Mouse (Mus musculus) heart, adult 11 months (tissue): ENCODE results near the gene Oas1f.

Experiments
- DNase-seq: peaks from one replicate; pipeline ENCODE4 v3.0.0; 2022

The Oas1f gene

DNA sequence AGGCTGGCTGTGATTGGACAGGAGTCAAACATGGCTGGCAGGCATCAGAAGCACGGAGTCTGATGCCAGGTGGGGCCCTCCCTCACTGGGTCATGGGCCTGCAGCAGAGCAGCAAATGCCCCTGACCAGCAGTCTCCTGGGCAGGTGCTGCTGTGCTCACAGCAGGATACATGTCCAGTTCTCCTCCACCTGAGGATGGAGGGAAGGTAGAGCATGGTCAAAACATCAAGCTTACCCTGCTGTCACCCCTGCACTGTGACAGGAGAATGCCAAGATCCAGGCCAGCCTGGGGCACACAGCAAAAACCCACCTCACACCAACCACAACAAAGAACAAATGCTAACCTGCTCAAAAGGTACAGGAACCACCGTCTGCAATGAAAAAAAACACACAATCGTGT, 29.7 kb downstream of the Oas1f start:
- peak; percentile 68 for DNase-seq

DNA sequence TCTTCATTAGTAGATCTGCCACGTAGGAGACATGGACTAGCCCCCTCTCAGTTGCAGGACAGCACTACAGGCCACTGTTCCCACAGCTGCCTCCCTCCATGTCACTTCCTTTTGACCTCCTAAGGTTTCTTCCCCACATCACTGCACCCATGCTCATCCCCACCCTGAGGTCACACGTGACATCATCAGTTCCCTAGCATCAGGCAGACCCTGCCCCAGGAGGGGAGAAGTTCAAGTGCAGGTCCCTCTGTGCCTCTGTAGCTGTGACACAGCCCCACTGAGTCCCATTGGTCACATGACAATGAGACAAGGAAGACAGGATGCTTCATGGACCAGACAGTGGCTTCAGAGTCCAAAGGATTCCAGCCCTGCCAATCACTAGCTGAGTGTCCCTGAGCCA, 30.2 kb downstream of the Oas1f start:
- peak; percentile 84 for DNase-seq

DNA sequence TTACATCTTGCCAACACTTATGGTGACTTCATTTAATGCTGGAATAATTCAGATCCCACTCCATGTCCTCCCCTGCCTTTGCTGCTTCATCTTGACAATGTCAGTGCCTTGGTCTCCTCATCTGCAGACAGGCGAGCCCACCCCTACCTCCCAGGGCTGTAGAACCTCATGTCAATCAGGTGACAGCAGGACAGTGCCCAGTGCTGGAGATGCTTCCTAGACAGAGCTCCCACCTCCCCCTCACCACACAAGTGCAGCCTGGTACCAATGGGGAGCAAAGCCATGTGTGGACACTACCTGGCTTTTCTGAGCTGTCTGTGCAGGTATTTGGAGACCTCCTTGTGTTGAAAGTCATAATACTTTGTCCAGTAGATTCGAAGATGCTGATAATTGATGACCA, 31.6 kb downstream of the Oas1f start:
- DNase-seq, result peak; percentile 83

DNA sequence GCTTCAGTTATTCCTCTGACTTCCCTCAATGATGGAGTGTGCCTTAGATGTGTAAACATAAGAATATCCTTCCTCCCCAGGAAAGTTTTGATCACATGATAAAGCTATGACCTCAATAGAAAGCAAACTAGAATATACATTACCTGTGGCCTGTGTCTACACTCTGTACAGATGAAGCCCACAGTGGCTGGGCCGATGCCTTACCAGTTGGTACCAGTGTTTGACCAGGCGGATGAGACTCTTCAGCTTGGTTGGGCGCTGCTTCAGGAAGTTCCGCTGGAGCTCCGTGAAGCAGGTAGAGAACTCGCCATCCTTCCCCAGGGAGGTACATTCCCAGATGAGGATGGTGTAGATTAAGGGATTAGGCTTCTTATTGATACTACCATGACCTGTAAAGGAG, 34.5 kb downstream of the Oas1f start:
- peak; percentile 75 for DNase-seq

DNA sequence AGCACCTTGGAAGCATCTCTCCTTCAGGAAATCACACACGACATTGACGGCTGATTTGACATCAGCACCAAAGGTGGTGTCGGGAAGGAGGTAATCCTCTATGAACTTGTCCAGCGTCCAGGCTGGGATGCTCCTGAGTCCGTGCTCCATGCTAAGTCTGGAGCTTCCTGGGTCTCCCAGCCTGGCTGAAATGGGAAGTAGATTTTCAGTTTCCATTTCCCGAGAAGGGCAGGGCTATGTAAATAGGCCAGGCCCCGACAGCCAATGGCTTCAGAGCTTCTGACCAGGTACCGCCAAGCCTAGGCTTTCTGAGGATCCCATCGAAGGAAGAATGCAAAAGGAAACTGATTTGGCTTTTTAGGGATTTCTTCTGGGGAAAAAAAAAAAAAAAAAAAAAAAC, 40.2 kb downstream of the Oas1f start, which contains the start of gene Oas1g:
TSS of gene Oas1g (minus strand) at position 201 of the 400 bp plus-strand sequence.
- DNase-seq, result peak; percentile 84

DNA sequence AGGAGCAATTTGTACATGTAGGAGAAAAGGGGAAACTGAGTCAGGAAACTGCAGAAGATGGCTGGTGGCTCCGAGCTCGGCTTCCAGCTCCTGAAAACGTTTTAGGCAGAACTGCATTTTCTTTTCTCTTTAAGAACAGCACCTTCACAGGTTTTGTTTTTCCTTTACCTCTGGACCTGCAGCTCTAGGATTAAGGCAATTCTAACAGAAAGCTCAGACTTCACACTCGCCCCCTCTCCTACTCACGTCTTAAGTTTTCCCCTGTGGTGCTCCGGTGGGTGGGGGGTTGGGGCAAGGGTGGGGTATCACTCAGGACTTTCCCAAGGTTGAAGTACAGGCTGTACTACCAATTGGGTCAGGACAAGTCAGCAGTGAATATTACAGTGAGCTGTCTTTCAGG, 40.7 kb downstream of the Oas1f start:
- DNase-seq, result peak; percentile 73

DNA sequence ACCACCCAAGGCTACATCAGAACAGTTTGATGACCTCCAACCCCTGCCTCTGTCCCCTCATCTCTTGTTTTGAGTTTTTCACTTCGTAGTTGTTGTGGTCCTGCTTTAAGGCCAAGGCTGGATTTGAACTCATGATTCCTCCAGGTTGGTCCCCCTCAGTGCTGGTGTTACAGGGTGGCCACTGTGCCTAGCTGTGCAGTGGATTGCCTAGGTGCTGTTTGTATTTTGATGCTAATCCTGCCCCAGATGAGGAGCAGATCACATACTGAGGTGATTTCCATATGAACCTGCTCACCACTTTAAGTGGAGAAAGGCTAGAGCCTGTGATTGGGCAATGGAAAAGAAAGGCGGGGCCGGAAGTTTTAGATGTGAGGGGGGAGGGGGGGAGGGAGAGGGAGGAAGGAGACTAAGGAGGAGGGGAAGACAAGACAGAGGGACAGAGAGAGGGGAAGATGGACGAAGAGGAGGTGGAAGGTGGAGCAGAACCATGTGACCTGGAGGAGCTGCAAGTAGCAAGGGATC, 41.2 kb downstream of the Oas1f start:
- peak; percentile 87 for DNase-seq

DNA sequence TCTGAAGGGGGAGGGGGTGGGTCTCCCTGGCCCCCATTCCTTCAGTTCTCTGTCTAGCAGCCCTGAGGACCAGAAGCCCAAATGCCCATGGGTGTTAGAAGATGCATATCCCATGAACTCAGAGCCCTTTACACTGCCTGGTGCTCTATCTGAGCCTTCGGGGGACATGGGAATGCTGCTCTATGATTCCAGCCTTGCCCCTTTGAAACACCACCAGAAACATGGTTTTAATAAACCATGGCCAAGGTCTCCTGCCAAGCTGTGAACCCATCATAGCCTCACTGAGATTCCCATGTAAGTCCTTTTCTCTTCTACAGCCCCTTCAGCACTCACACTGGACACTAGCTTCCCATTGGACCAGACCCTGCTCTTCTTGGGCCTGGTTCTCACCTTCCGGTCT, 42.9 kb downstream of the Oas1f start:
- DNase-seq, result peak; percentile 83

DNA sequence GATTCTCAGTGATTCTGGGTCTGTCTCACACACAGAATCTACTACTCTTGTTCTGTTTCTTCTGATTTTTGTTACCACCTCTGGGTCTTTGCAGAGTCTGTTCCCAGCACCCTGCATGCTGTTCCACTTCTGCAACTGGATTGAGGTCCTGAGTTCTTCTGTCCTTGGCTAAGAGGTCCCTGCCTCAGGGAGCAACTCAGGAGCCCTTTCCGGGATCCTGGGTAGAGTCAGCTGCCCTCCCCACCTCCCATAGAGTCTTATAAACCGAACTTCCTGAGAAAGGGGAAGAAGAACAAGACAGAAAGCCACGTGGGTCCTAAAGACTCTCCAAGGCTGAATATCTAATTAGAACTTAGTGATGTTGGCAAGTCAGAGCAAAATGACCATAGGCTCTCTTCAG, 43.8 kb downstream of the Oas1f start:
- DNase-seq, result peak; percentile 89

DNA sequence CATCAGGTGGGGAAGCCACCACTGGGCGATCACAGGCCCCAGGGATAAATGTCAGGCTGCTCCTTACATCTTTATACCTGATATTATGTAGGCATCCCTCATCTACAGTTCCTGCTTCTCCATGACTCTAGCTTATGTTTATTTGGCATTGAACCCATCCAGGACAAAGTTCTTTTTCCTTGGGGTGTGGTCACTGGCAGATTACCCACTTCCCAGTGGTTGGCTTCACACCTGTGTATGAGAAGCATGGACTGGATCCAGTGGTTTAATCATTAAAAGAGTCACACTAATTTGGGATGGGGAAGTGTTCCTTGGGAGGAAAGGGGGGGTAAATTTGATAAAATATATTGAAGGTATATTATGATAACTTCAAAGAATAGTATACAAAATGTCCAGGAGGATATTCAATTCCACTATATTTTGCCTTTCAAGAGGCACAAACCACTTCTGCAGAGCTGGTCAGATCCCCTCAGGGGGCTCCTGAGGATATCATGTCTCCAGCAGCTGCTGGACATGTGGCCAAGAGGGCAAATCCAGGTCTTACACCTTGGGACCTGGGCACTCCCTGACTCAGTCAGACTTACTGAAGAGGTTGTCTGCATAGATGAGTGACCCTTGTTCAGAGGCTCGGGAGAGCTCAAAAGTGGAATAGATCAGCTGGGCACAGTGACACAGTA, 44.5 kb downstream of the Oas1f start:
- peak; percentile 88 for DNase-seq

DNA sequence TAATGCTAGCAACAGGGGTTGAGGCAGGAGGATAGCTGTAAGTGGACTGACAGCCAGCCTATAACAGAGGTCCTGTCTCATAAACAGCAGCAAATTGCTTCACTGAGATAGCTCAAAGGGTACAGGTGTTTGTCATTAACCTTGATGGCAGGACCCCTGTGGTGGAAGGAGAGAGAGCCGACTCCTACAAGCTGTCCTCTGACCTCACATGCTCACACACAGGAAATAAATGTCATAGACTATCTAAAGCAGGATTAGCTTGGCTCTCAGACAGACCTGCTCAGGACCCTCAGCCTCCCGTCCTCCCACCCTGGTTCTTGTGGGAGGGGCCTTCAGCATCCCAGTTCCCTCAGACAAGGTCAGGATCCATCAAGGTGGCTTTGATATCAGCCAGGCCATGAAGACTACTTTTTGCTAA, 45.1 kb downstream of the Oas1f start:
- peak; percentile 78 for DNase-seq

DNA sequence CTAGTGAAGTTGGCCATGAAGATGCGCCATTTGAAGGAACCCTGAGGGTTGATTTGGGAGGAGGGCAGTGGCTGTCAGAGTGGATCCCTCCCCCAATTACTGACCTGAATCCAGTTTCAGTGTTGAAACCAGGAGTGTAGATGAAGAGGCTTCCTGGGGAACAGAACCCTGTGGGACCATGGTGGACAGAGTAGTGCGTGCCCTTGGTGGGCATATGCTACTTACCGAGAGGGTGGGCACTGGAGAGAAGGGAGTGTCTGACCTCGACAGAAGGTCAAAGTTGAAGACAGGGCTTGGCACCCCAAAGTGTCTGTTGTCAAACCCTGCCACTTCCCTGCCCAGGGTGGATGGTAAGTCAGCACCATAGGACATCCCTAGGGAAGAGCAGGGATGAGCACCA, 46.7 kb downstream of the Oas1f start:
- peak; percentile 51 for DNase-seq

DNA sequence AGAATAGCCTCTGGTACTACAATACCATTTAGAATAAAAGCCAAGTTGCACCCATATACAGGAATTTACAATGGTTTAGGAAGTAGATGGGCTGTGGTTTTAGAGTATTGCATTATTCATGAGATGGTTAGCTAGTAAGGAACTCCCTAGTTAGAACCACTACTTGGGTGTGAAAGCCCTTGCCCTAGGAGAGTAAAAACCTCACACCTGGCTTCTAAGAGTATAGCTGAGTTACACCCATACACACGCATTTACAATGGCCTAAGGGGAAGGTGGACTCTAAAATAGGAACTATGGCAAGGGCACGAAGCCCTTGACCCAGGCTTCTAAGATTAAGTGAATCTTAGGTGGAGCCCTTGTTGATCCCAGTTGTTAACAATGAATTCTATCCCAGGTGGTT, 47.5 kb downstream of the Oas1f start:
- peak; percentile 30 for DNase-seq

DNA sequence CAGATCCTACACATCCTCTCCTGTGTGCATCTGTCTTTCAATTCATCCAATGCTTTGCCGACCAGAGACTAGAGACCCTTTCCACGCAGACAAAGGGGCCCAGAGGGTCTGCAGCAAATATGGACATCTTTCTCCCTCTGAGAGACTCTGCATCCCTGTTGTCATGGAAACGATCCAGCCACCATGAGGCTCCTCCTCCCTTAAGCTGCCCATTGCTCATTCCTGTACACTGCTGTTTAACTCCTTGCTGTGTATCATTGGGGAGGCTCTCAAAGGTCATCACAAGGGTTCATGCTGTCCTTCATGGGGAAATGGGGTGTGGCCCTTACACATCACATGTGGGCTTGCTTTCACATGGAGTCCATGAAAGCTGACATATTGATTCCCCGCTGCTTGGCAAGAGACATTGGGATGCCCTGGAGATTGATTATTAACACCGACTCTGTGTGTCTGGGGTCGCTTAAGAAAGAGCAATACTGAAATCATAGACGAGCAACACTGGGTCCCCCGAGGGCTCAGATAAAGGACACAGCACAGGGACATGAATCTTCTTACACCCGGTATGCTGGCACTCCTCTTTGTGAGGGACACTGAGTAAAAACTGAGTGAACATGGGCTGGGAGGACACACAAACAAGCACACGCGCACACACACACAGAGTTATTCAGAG, 48.2 kb downstream of the Oas1f start:
- DNase-seq, result peak; percentile 79

DNA sequence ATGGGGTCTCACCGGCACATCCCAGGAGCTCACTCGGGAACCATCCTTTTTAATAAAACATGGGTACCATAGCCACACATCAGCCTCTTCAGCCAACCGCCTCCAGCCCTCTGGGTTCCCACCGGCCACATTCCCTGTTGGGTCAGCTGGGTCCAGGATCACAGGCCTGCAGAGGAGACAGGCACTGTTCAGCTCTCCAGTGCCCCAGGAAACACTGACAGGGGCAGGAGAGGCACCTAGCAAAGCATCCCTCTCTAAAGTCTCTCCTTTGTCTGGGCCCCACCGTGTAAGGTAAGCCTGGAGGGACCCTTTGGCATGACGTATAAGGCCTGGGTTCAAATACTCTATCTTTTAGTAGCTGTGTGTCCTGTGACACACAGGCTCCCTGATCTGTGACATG, 51.1 kb downstream of the Oas1f start:
- peak; percentile 86 for DNase-seq

DNA sequence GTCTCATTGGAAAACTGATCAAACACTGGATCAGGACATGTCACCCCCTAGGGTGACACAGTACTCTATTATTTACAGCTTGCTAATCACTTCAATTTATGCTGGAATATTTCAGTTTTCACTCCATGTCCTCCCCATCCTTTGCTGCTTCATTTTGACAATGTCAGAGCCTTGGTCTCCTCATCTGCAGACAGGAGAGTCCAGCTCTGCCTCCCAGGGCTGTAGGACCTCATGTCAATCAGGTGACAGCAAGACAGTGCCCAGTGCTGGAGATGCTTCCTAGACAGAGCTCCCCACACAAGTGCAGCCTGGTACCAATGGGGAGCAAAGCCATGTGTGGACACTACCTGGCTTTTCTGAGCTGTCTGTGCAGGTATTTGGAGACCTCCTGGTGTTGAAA, 51.6 kb downstream of the Oas1f start:
- DNase-seq, result peak; percentile 68

DNA sequence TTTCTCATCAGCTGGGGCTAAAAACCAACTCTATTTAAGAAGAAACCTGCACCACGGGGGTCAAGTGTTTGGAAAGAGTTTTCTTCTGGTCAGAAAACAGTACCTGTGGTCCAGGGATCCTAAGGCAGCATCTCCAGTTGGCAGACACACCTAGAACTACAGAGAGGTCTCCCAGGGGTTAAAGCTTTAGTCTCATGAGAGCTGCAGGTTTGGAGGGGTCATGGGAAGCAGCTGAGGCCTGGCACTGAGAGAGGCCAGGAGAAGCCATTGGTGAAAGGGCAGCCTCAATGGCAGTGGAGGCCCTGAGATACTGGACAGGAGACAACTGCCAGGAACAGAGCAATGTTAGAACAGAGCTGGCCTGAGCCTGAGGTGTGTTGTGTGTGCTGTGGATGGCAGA, 53.5 kb downstream of the Oas1f start:
- peak; percentile 79 for DNase-seq

DNA sequence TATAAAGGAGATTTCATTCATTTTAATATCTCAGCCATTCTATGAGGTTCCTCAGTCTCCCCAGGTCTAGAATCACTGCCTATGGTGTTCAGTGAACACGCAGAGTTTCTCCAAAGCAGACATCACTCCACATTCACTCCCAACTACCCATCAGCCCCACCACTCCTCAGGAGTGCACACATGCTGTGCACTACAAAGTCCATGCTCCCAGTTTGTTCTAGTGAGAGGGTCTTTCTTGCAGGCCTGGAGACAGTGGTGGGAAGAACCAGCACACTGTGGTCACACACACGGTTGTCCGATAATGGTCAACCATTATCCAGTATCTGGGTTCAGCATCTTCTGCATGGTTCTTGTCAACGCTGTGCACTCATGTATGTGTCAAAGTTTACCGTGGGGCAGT, 54.9 kb downstream of the Oas1f start:
- DNase-seq, result peak; percentile 74

DNA sequence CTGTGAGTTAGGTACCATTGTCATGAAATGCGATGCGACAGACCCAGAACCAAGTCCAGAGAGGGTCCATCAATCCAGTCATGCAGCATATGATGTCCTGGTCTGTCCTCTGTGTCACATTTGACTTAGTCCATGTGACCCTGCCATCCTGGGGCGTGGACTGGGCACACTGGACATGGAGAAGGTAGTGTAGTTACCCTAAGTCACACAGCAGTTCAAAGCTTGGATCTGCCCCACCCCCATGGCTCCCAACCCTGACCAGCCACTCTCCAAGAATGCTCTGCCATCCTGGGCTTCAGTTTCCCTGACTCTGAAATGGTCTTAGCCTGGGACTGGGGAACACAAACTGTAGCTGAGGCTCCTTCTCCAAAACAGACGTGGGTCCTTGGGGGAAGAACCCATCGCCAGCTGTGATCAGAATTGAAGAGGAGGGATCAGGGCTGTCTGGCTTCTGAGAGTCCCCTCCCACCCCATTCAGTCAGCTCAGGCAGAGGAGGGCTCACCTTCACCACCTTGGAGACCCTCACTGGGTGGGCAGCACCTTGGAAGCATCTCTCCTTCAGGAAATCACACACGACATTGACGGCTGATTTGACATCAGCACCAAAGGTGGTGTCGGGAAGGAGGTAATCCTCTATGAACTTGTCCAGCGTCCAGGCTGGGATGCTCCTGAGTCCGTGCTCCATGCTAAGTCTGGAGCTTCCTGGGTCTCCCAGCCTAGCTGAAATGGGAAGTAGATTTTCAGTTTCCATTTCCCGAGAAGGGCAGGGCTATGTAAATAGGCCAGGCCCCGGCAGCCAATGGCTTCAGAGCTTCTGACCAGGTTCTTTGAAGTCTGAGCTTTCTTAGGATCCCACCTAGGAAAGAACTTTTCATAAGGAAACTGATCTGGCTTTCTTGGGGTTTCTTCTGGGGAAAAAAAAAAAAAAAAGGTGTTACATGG, 59.9 kb downstream of the Oas1f start, which contains the start of gene Oas1a:
TSS of gene Oas1a (minus strand) at position 731 of the 943 bp plus-strand sequence.
- DNase-seq, result peak; percentile 90
